16 mouse cellular contexts compared by ENCODE assay signal in the genomic region with DNA sequence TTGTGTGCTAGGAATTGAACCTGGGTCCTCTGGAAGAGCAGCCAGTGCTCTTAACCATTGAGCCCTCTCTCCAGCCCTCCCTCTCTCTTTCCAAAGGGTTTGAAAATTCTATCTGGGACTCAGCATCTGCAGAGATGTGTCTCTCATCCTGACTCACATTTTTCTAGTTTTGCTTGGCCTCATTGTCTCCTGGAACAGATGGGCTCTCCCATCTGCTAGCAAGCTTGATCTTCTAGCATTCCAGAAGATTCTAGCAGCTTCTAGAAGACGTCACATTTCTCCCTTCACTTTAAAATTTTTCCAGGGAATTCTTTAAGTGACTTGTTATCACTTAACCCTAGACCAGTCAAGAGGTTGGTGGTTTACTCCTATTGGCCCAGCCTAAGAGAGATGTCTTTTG.
"Had no signal": no experiment of that assay in that cellular context is flagged by ENCODE, and none has a peak within 500 bp of the region (broad histone marks: within the 10 kb centered on the region; RNA-seq: fewer than 3 reads in every experiment).

No protein-coding gene starts in this region.

- ATAC-seq: hindbrain, postnatal 0 days; inflammation-experienced regulatory T-cells, adult 6 months; intestine, embryonic 16.5 days; liver, postnatal 0 days; lung, postnatal 0 days; midbrain, embryonic 13.5 days; midbrain, embryonic 16.5 days had no signal

- DNase-seq: kidney, adult 18-20 months; kidney, adult 9 months; kidney, postnatal 14 days; kidney, postnatal 4 days; liver, postnatal 0 days; lung, embryonic 14.5 days; retina, postnatal 1 day; spleen, adult 18-20 months; thymus, adult 18-20 months; thymus, postnatal 36 days had no signal
